Mouse (Mus musculus): ENCODE data around the gene Arglu1.

The Arglu1 gene

GRCm38 (mm10) chr8:8658426-8659224 lies 31.7 kb downstream of the Arglu1 start:
- peak; percentile 12 to 61 for DNase-seq (ENCODE audit: low spot score in 2 of 2)

- no peak for DNase-seq (ENCODE audit: low spot score in 2 of 2)
These were observed 32.5 kb downstream of the Arglu1 start for GRCm38 (mm10) chr8:8657692-8658355.

GRCm38 (mm10) chr8:8656578-8657441 lies 33.5 kb downstream of the Arglu1 start:
- no peak for DNase-seq (ENCODE audit: low spot score in 2 of 2)

GRCm38 (mm10) chr8:8655346-8656340 lies 34.7 kb downstream of the Arglu1 start:
- DNase-seq (ENCODE audit: low spot score in 2 of 2): no peak

- DNase-seq (ENCODE audit: low spot score in 2 of 2): no peak
These were observed 36.3 kb downstream of the Arglu1 start for GRCm38 (mm10) chr8:8653906-8654489.

GRCm38 (mm10) chr8:8653343-8653742 lies 37.0 kb downstream of the Arglu1 start:
- DNase-seq (ENCODE audit: low spot score in 2 of 2): no peak

GRCm38 (mm10) chr8:8652388-8652787 lies 37.9 kb downstream of the Arglu1 start:
- no peak for DNase-seq (ENCODE audit: low spot score in 2 of 2)

- no peak for DNase-seq (ENCODE audit: low spot score in 2 of 2)
These were observed 40.4 kb downstream of the Arglu1 start for GRCm38 (mm10) chr8:8649944-8650343.

GRCm38 (mm10) chr8:8649536-8649935 lies 40.8 kb downstream of the Arglu1 start:
- no peak for DNase-seq (ENCODE audit: low spot score in 2 of 2)

- DNase-seq (ENCODE audit: low spot score in 2 of 2): no peak
These were observed 41.6 kb downstream of the Arglu1 start for GRCm38 (mm10) chr8:8648686-8649085.

GRCm38 (mm10) chr8:8647824-8648223 lies 42.5 kb downstream of the Arglu1 start:
- no peak for DNase-seq (ENCODE audit: low spot score in 2 of 2)

- no peak for DNase-seq (ENCODE audit: low spot score in 2 of 2)
These were observed 43.0 kb downstream of the Arglu1 start for GRCm38 (mm10) chr8:8647319-8647718.

GRCm38 (mm10) chr8:8644160-8644915 lies 46.0 kb downstream of the Arglu1 start:
- DNase-seq (ENCODE audit: low spot score in 2 of 2): no peak

GRCm38 (mm10) chr8:8640264-8640588 lies 50.1 kb downstream of the Arglu1 start:
- DNase-seq (ENCODE audit: low spot score in 2 of 2): no peak

- no peak for DNase-seq (ENCODE audit: low spot score in 2 of 2)
These were observed 50.6 kb downstream of the Arglu1 start for GRCm38 (mm10) chr8:8639569-8640263.

- DNase-seq (ENCODE audit: low spot score in 2 of 2): no peak
These were observed 58.9 kb downstream of the Arglu1 start for GRCm38 (mm10) chr8:8631394-8631793.

- no peak for DNase-seq (ENCODE audit: low spot score in 2 of 2)
These were observed 66.3 kb downstream of the Arglu1 start for GRCm38 (mm10) chr8:8624017-8624416.

GRCm38 (mm10) chr8:8623486-8623885 lies 66.8 kb downstream of the Arglu1 start:
- no peak for DNase-seq (ENCODE audit: low spot score in 2 of 2)

GRCm38 (mm10) chr8:8622476-8622875 lies 67.8 kb downstream of the Arglu1 start:
- DNase-seq (ENCODE audit: low spot score in 2 of 2): no peak
